In genomic region chr17:32878773-32879172, GRCm38 (mm10) we compare ENCODE assay signal across 29 mouse cellular contexts. TPM values are rescaled to one million over a fixed set of nuclear protein-coding genes. Genes with fewer than 3 reads are reported as not detected.
DNase-seq lines count a peak whose midpoint lies in the region; ATAC-seq and TF ChIP-seq lines count a peak whose summit lies in the region.
"Had no signal": no experiment of that assay in that cellular context is flagged by ENCODE, and none has a peak within 500 bp of the region (broad histone marks: within the 10 kb centered on the region; RNA-seq: fewer than 3 reads in every experiment).

No protein-coding gene starts in this region.

- no peaks in the 10 kb centered on the region for H3K9me3 ChIP-seq in intestine, embryonic 15.5 days
- H3K9me3 ChIP-seq: embryonic facial prominence, embryonic 12.5 days; embryonic facial prominence, embryonic 15.5 days; G1E; heart, embryonic 10.5 days; heart, embryonic 13.5 days; hindbrain, embryonic 12.5 days; hindbrain, embryonic 15.5 days had no signal

- peak; percentile 30; the same call in 1 of the 2 replicates for ATAC-seq in intestine, embryonic 15.5 days
- ATAC-seq: forebrain, embryonic 14.5 days; forebrain, postnatal 0 days; Patski had no signal

- WGBS in intestine, embryonic 15.5 days: 85% methylated on average over 11 of the region's 11 CpGs
- 57% methylated on average over 11 of the region's 11 CpGs for WGBS in small intestine, adult 2 months

- peak; percentile 58 for DNase-seq in heart, adult 11 months
- no peak for DNase-seq in heart, postnatal 14 days
- DNase-seq in R1 (ENCODE audit: low read depth, low spot score): peak; percentile 84
- no peak for DNase-seq in kidney, postnatal 10 days
- DNase-seq in kidney, adult 9 months: no peak
- no peak for DNase-seq in left cerebral cortex, postnatal 25 days (ENCODE audit: low spot score in 2 of 2)
- DNase-seq: adrenal gland, postnatal 10 days; adrenal gland, postnatal 36 days; cerebellum, adult 18-20 months; cerebellum, adult 9-10 months; cerebellum, postnatal 14 days; forebrain, postnatal 0 days; gastrocnemius, postnatal 25 days; heart, adult 2 months; kidney, adult 11 months had no signal

- no peak overlapping the region for H3K4me3 ChIP-seq in intestine, embryonic 15.5 days (replicated peaks)
- peak overlapping the region; percentile 0; the same call in 1 of the 2 replicates for H3K4me3 ChIP-seq in small intestine, adult 2 months (ENCODE audit: low read depth, low read length)
- H3K4me3 ChIP-seq: embryonic facial prominence, embryonic 12.5 days; embryonic facial prominence, embryonic 15.5 days; heart, adult 2 months; heart, embryonic 10.5 days; heart, embryonic 13.5 days; hindbrain, embryonic 12.5 days; hindbrain, embryonic 15.5 days had no signal

- H3K4me2 ChIP-seq in intestine, embryonic 15.5 days (replicated peaks): peak overlapping the region; percentile 56
- H3K4me2 ChIP-seq: embryonic facial prominence, embryonic 12.5 days; embryonic facial prominence, embryonic 15.5 days; heart, embryonic 13.5 days; hindbrain, embryonic 12.5 days; hindbrain, embryonic 15.5 days had no signal

- TF ChIP-seq POLR2A in small intestine, adult 2 months (IDR thresholded peaks at IDR 0.05; ENCODE audit: low read depth, low read length): no peak

- intact Hi-C loops in heart, postnatal 14 days (cut with DNase I): no loop called here
- intact Hi-C loops in left cerebral cortex, postnatal 25 days (cut with DNase I): no loop called here

- H3K27ac ChIP-seq in intestine, embryonic 15.5 days: no peak overlapping the region
- H3K27ac ChIP-seq in small intestine, adult 2 months (ENCODE audit: insufficient read depth, low read depth, low read length): no peak overlapping the region
- H3K27ac ChIP-seq: embryonic facial prominence, embryonic 12.5 days; embryonic facial prominence, embryonic 15.5 days; heart, adult 2 months; heart, embryonic 10.5 days; heart, embryonic 13.5 days; hindbrain, embryonic 12.5 days; hindbrain, embryonic 15.5 days had no signal

- H3K4me1 ChIP-seq in intestine, embryonic 15.5 days (replicated peaks): no peaks in the 10 kb centered on the region
- H3K4me1 ChIP-seq in small intestine, adult 2 months (ENCODE audit: control insufficient read depth, insufficient read depth, insufficient read length, low read length): peaks cover 8% of the 10 kb centered on the region
- H3K4me1 ChIP-seq: embryonic facial prominence, embryonic 15.5 days; hindbrain, embryonic 12.5 days; hindbrain, embryonic 15.5 days had no signal

- H3K9ac ChIP-seq in intestine, embryonic 15.5 days: no peak overlapping the region
- H3K9ac ChIP-seq: embryonic facial prominence, embryonic 12.5 days; embryonic facial prominence, embryonic 15.5 days; forebrain, postnatal 0 days; heart, embryonic 13.5 days; hindbrain, embryonic 12.5 days; hindbrain, embryonic 15.5 days had no signal

- no peaks in the 10 kb centered on the region for H3K27me3 ChIP-seq in intestine, embryonic 15.5 days (replicated peaks)
- H3K27me3 ChIP-seq in small intestine, adult 2 months (ENCODE audit: control insufficient read depth, insufficient read depth, low read length): no peaks in the 10 kb centered on the region
- H3K27me3 ChIP-seq: embryonic facial prominence, embryonic 12.5 days; embryonic facial prominence, embryonic 15.5 days had no signal

- TF ChIP-seq CTCF in small intestine, adult 2 months (IDR thresholded peaks at IDR 0.05; ENCODE audit: extremely low read depth, insufficient read length, insufficient replicate concordance, low read depth, low read length): no peak

- H3K36me3 ChIP-seq in intestine, embryonic 15.5 days: 0 out of 2 replicates have a peak, but pooled peaks cover 9% of the 10 kb centered on the region
- H3K36me3 ChIP-seq in small intestine, adult 2 months (ENCODE audit: control insufficient read depth, insufficient read depth, low read length): peaks cover 14% of the 10 kb centered on the region

RNA-seq across cellular contexts. Expression of gene Zfp870, which starts 12.7 kb away (rescaled TPM):
- 1 to 10 TPM; 7.3 to 9.0 TPM for total RNA-seq in heart, postnatal 14 days (2021)
- 6.4 and 6.9 TPM in 2 replicates for polyA plus RNA-seq in intestine, embryonic 15.5 days (2015; fragmentation: Nextera tagmentation; extraction: Ambion mirVana)
- 0.09 and 0.30 TPM in 2 replicates for polyA plus RNA-seq in small intestine, adult 2 months (2012; rRNA removed)
- 1 to 10 TPM; 7.9 to 9.2 TPM for total RNA-seq in left cerebral cortex, postnatal 25 days (2021)

RNA-seq across cellular contexts. Expression of gene Cyp4f14, which starts 38.4 kb away (rescaled TPM):
- total RNA-seq in heart, postnatal 14 days (2021): not detected
- polyA plus RNA-seq in intestine, embryonic 15.5 days (2015; fragmentation: Nextera tagmentation; extraction: Ambion mirVana): 2.7 and 2.9 TPM in 2 replicates
- 364 and 1,373 TPM in 2 replicates for polyA plus RNA-seq in small intestine, adult 2 months (2012; rRNA removed)
- total RNA-seq in left cerebral cortex, postnatal 25 days (2021): 1 to 10 TPM; 6.0 to 6.6 TPM
- total RNA-seq: heart, postnatal 25 days; hematopoietic stem cell, adult 5-6 weeks had no signal
- polyA plus RNA-seq: embryonic facial prominence, embryonic 12.5 days; embryonic facial prominence, embryonic 15.5 days; forebrain, embryonic 11.5 days; forebrain, embryonic 14.5 days; G1E; heart, embryonic 10.5 days; heart, embryonic 13.5 days; hindbrain, embryonic 12.5 days; hindbrain, embryonic 15.5 days; Patski had no signal

RNA-seq across cellular contexts. Expression of gene Zfp799, which starts 48.7 kb away (rescaled TPM):
- 10 to 100 TPM; 11.8 to 12.0 TPM for total RNA-seq in heart, postnatal 14 days (2021)
- 9.9 and 10.5 TPM in 2 replicates for polyA plus RNA-seq in intestine, embryonic 15.5 days (2015; fragmentation: Nextera tagmentation; extraction: Ambion mirVana)
- polyA plus RNA-seq in small intestine, adult 2 months (2012; rRNA removed): 2.6 and 6.9 TPM in 2 replicates
- 10 to 100 TPM; 27.0 to 32.1 TPM for total RNA-seq in left cerebral cortex, postnatal 25 days (2021)

Comparison
In these comparisons a context has a peak if more than half of its experiments do, and no peak if none do; other contexts are left out.
1. DNase-seq: peak in heart, adult 11 months (single experiment) and R1 (single experiment); none in heart, postnatal 14 days (0 of 2), kidney, postnatal 10 days (single experiment), kidney, adult 9 months (single experiment) and left cerebral cortex, postnatal 25 days (0 of 2).
2. RNA of gene Cyp4f14, which starts 38.4 kb away (total RNA-seq): 6.0 to 6.6 TPM in left cerebral cortex, postnatal 25 days; not detected in heart, postnatal 14 days; every median in the first group is over 4 times any median in the second.